Mouse (Mus musculus) embryonic fibroblast, embryonic 13.5 days (primary cell): ENCODE data around the gene Ptprf.

Experiments used
- CTCF ChIP-seq: IDR thresholded peaks from 2 replicates; pipeline ENCODE4 v1.5.1; 2011; ENCODE audit warnings: mild to moderate bottlenecking, control low read depth, low read length, moderate library complexity, borderline replicate concordance; ENCODE audit not compliant: insufficient read depth
- POLR2A ChIP-seq: IDR thresholded peaks from 2 replicates; pipeline ENCODE4 v1.6.1; 2011; ENCODE audit warnings: low read depth, mild to moderate bottlenecking, control low read depth, low read length, moderate library complexity

GRCm38 (mm10) chr4:118274521-118274920 is 16.7 kb downstream of the Ptprf start:
- TF ChIP-seq CTCF, result no peak
- no peak for TF ChIP-seq POLR2A
